Mouse (Mus musculus): ENCODE results near the gene H2afy2. TPM values are rescaled to one million over a fixed set of nuclear protein-coding genes. Genes with fewer than 3 reads are reported as not detected.

Gene H2afy2
- 3.4 TPM for polyA plus RNA-seq (2014; fragmentation: Illumina TruSeq; extraction: RNeasy Lipid Tissue Mini Kit (QIAGEN cat#74804); ENCODE audit: low read depth, low replicate concordance)

GRCm38 (mm10) chr10:61783621-61784251, at the start of gene H2afy2:
Gene H2afy2 (minus strand): TSS chr10:61784147.

GRCm38 (mm10) chr10:61714771-61715461, 69.0 kb downstream of the H2afy2 start, which contains the start of gene Aifm2:
Gene Aifm2 (plus strand): TSS chr10:61715263.

GRCm38 (mm10) chr10:61694870-61695670, 88.9 kb downstream of the H2afy2 start, which contains the start of gene Tysnd1:
Gene Tysnd1 (plus strand): TSS chr10:61695514.

Other genes with a start within 250 kb of the H2afy2 start
- gene Npffr1, start 188.7 kb downstream of the H2afy2 start, polyA plus RNA-seq (2014; fragmentation: Illumina TruSeq; extraction: RNeasy Lipid Tissue Mini Kit (QIAGEN cat#74804); ENCODE audit: low read depth, low replicate concordance) = not detected
- 391 TPM for gene Ppa1, start 135.6 kb downstream of the H2afy2 start, polyA plus RNA-seq (2014; fragmentation: Illumina TruSeq; extraction: RNeasy Lipid Tissue Mini Kit (QIAGEN cat#74804); ENCODE audit: low read depth, low replicate concordance)
- gene Sar1a, start 103.8 kb downstream of the H2afy2 start, polyA plus RNA-seq (2014; fragmentation: Illumina TruSeq; extraction: RNeasy Lipid Tissue Mini Kit (QIAGEN cat#74804); ENCODE audit: low read depth, low replicate concordance) = 212 TPM
- gene Tysnd1, start 88.6 kb downstream of the H2afy2 start, polyA plus RNA-seq (2014; fragmentation: Illumina TruSeq; extraction: RNeasy Lipid Tissue Mini Kit (QIAGEN cat#74804); ENCODE audit: low read depth, low replicate concordance) = 0.73 TPM
- gene Aifm2, start 68.9 kb downstream of the H2afy2 start, polyA plus RNA-seq (2014; fragmentation: Illumina TruSeq; extraction: RNeasy Lipid Tissue Mini Kit (QIAGEN cat#74804); ENCODE audit: low read depth, low replicate concordance) = 3.1 TPM
- gene Col13a1, start 195.0 kb upstream of the H2afy2 start, polyA plus RNA-seq (2014; fragmentation: Illumina TruSeq; extraction: RNeasy Lipid Tissue Mini Kit (QIAGEN cat#74804); ENCODE audit: low read depth, low replicate concordance) = 2.4 TPM

Measured in sigmoid colon, adult 10 weeks (tissue).